ENCODE assay signal across 11 mouse cellular contexts in the genomic region with DNA sequence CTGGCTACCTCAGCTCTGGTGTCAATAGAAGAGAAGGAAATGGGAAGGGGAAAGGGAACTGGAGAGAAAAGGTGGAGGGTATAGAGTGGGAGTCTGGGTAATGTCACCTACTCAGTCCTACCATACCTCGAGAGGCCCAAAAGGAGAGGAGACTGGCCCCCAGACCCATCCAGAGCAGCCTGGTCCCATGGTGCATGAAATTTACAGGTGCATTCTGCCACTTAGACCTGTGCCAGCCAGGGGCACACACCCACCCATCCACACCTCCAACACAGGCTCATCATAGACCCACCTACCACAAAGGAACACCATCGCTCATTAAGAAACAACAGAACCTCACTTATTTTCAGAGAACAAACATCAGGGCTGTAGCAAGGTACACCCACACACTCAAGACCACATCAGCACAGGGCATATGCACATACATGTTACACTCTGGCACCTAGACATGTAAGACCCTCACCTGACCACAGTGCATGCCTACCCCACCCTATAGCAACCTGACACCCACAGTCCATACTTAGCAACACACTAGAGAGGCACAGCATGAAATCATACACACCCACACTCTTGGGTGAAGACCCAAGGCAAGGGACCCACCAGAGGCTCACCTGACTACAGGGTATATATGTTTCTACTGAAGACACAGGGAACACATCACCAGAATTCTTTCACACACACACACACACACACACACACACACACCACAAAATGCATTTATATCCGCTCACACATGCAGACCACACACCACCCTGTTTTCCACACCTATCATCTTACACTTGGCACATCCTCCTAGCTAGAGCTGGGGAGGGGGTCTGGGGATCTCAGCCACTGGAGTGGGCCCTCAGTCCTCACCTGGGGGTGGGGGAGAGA. TPM values are rescaled to one million over a fixed set of nuclear protein-coding genes. Genes with fewer than 3 reads are reported as not detected.
DNase-seq lines count a peak whose midpoint lies in the region; ATAC-seq and TF ChIP-seq lines count a peak whose summit lies in the region.
"Had no signal": no experiment of that assay in that cellular context is flagged by ENCODE, and none has a peak within 500 bp of the region (broad histone marks: within the 10 kb centered on the region; RNA-seq: fewer than 3 reads in every experiment).

No protein-coding gene starts in this region.

- peaks cover 69% of the 10 kb centered on the region for H3K27me3 ChIP-seq in heart, embryonic 10.5 days (ENCODE audit: insufficient read depth, poor library complexity, severe bottlenecking)
- peaks cover 68% of the 10 kb centered on the region for H3K27me3 ChIP-seq in E14TG2a.4 (ENCODE audit: insufficient read depth, low read length)
- H3K27me3 ChIP-seq in hindbrain, embryonic 10.5 days (ENCODE audit: insufficient read depth, poor library complexity, severe bottlenecking) = peaks cover 70% of the 10 kb centered on the region
- H3K27me3 ChIP-seq in midbrain, embryonic 12.5 days = peaks cover 73% of the 10 kb centered on the region

- intact Hi-C loops in heart, postnatal 25 days (cut with DNase I) = loop anchor here (5.0 kb wide), 1 partner anchor 37 kb away; no protein-coding TSS in a partner anchor

- H3K36me3 ChIP-seq in heart, embryonic 10.5 days = no peaks in the 10 kb centered on the region
- peaks cover under 1% of the 10 kb centered on the region for H3K36me3 ChIP-seq in E14TG2a.4 (ENCODE audit: insufficient read depth, low read length)
- H3K36me3 ChIP-seq in hindbrain, embryonic 10.5 days = no peaks in the 10 kb centered on the region
- no peaks in the 10 kb centered on the region for H3K36me3 ChIP-seq in midbrain, embryonic 12.5 days

- H3K9ac ChIP-seq in midbrain, embryonic 12.5 days (replicated peaks) = no peak overlapping the region

- H3K27ac ChIP-seq in heart, embryonic 10.5 days = 0 out of 2 replicates have a peak overlapping the region, but pooled peaks have one; percentile 48
- no peak overlapping the region for H3K27ac ChIP-seq in hindbrain, embryonic 10.5 days
- H3K27ac ChIP-seq in midbrain, embryonic 12.5 days (replicated peaks) = no peak overlapping the region

- H3K4me3 ChIP-seq in heart, embryonic 10.5 days = peak overlapping the region; percentile 69
- peak overlapping the region; percentile 83 for H3K4me3 ChIP-seq in E14TG2a.4 (replicated peaks; ENCODE audit: low read length)
- H3K4me3 ChIP-seq in hindbrain, embryonic 10.5 days = peak overlapping the region; percentile 57
- peak overlapping the region; percentile 47; the same call in 1 of the 2 replicates for H3K4me3 ChIP-seq in midbrain, embryonic 12.5 days

- H3K4me1 ChIP-seq in heart, embryonic 10.5 days = peaks cover 27% of the 10 kb centered on the region
- peaks cover 68% of the 10 kb centered on the region for H3K4me1 ChIP-seq in E14TG2a.4 (replicated peaks; ENCODE audit: low read depth, low read length)
- peaks cover 30% of the 10 kb centered on the region for H3K4me1 ChIP-seq in hindbrain, embryonic 10.5 days (replicated peaks)
- H3K4me1 ChIP-seq in midbrain, embryonic 12.5 days = peaks cover 22% of the 10 kb centered on the region

- peak overlapping the region; percentile 72; the same call in 1 of the 2 replicates for H3K4me2 ChIP-seq in midbrain, embryonic 12.5 days (replicated peaks)

- H3K9me3 ChIP-seq in heart, embryonic 10.5 days = no peaks in the 10 kb centered on the region
- no peaks in the 10 kb centered on the region for H3K9me3 ChIP-seq in E14TG2a.4 (ENCODE audit: low read length)
- no peaks in the 10 kb centered on the region for H3K9me3 ChIP-seq in hindbrain, embryonic 10.5 days
- H3K9me3 ChIP-seq in midbrain, embryonic 12.5 days = no peaks in the 10 kb centered on the region

- DNase-seq in heart, embryonic 10.5 days (ENCODE audit: low spot score) = no peak
- no peak for DNase-seq in heart, postnatal 25 days (ENCODE audit: low spot score)
- no peak for DNase-seq in hindbrain, embryonic 10.5 days (ENCODE audit: low spot score)
- no peak for DNase-seq in thymus, postnatal 25 days
- DNase-seq in embryo, embryonic 11 days = no peak
- DNase-seq in lung, postnatal 14 days = no peak
- DNase-seq: adrenal gland, postnatal 14 days had no signal

- WGBS in heart, embryonic 10.5 days = 61% methylated on average over 3 of the region's 3 CpGs
- WGBS in hindbrain, embryonic 10.5 days = 77% methylated on average over 3 of the region's 3 CpGs
- WGBS in midbrain, embryonic 12.5 days = 75% methylated on average over 3 of the region's 3 CpGs

- ATAC-seq in midbrain, embryonic 12.5 days (ENCODE audit: low FRiP score, low read depth) = no peak

- TF ChIP-seq CTCF in E14TG2a.4 (conservative IDR thresholded peaks at IDR 0.05; ENCODE audit: low read length) = no peak

RNA-seq across cellular contexts. Expression of a gene that starts 1.1 kb away (rescaled TPM):
- 6.4 and 7.6 TPM in 2 replicates for polyA plus RNA-seq in heart, embryonic 10.5 days (2016; fragmentation: Nextera tagmentation; extraction: Ambion mirVana)
- total RNA-seq in heart, postnatal 25 days (2021) = 1 to 10 TPM; 4.0 to 4.8 TPM
- 1.5 and 1.8 TPM in 2 replicates for polyA plus RNA-seq in hindbrain, embryonic 10.5 days (2016; fragmentation: Nextera tagmentation; extraction: Ambion mirVana)
- polyA plus RNA-seq in midbrain, embryonic 12.5 days (2016; fragmentation: Nextera tagmentation; extraction: Ambion mirVana) = 0.94 and 2.0 TPM in 2 replicates
- polyA plus RNA-seq: erythroblast, embryonic 14.5 days had no signal

RNA-seq across cellular contexts. Expression of a gene that starts 4.1 kb away (rescaled TPM):
- 94.9 and 104 TPM in 2 replicates for polyA plus RNA-seq in heart, embryonic 10.5 days (2016; fragmentation: Nextera tagmentation; extraction: Ambion mirVana)
- 10 to 100 TPM; 91.5 to 92.6 TPM for total RNA-seq in heart, postnatal 25 days (2021)
- polyA plus RNA-seq in hindbrain, embryonic 10.5 days (2016; fragmentation: Nextera tagmentation; extraction: Ambion mirVana) = 87.1 and 92.0 TPM in 2 replicates
- 60.9 and 61.6 TPM in 2 replicates for polyA plus RNA-seq in midbrain, embryonic 12.5 days (2016; fragmentation: Nextera tagmentation; extraction: Ambion mirVana)

RNA-seq across cellular contexts. Expression of a gene that starts 14.1 kb away (rescaled TPM):
- 4.6 and 12.7 TPM in 2 replicates for polyA plus RNA-seq in heart, embryonic 10.5 days (2016; fragmentation: Nextera tagmentation; extraction: Ambion mirVana)
- under 1 TPM in 1 of 2 experiments, not detected in 1; 0.18 TPM for total RNA-seq in heart, postnatal 25 days (2021)
- polyA plus RNA-seq in hindbrain, embryonic 10.5 days (2016; fragmentation: Nextera tagmentation; extraction: Ambion mirVana) = 42.1 and 115 TPM in 2 replicates
- 196 and 239 TPM in 2 replicates for polyA plus RNA-seq in midbrain, embryonic 12.5 days (2016; fragmentation: Nextera tagmentation; extraction: Ambion mirVana)
- total RNA-seq: liver, adult 2 months had no signal

RNA-seq across cellular contexts. Expression of a gene that starts 16.3 kb away (rescaled TPM):
- 19.0 and 43.4 TPM in 2 replicates for polyA plus RNA-seq in heart, embryonic 10.5 days (2016; fragmentation: Nextera tagmentation; extraction: Ambion mirVana)
- 10 to 100 TPM; 15.3 to 16.1 TPM for total RNA-seq in heart, postnatal 25 days (2021)
- polyA plus RNA-seq in hindbrain, embryonic 10.5 days (2016; fragmentation: Nextera tagmentation; extraction: Ambion mirVana) = 26.9 and 39.1 TPM in 2 replicates
- 24.7 and 31.5 TPM in 2 replicates for polyA plus RNA-seq in midbrain, embryonic 12.5 days (2016; fragmentation: Nextera tagmentation; extraction: Ambion mirVana)

RNA-seq across cellular contexts. Expression of a gene that starts 22.7 kb away (rescaled TPM):
- polyA plus RNA-seq in heart, embryonic 10.5 days (2016; fragmentation: Nextera tagmentation; extraction: Ambion mirVana) = 261 and 263 TPM in 2 replicates
- total RNA-seq in heart, postnatal 25 days (2021) = 100 to 1,000 TPM; 178 to 189 TPM
- 270 and 303 TPM in 2 replicates for polyA plus RNA-seq in hindbrain, embryonic 10.5 days (2016; fragmentation: Nextera tagmentation; extraction: Ambion mirVana)
- 232 and 247 TPM in 2 replicates for polyA plus RNA-seq in midbrain, embryonic 12.5 days (2016; fragmentation: Nextera tagmentation; extraction: Ambion mirVana)
